Mouse (Mus musculus): ENCODE measurements around the gene Steap1. TPM values are rescaled to one million over a fixed set of nuclear protein-coding genes. Genes with fewer than 3 reads are reported as not detected.

Gene Steap1
- polyA plus RNA-seq, 1 experiment from 2014 or later = 1.6 TPM

DNA sequence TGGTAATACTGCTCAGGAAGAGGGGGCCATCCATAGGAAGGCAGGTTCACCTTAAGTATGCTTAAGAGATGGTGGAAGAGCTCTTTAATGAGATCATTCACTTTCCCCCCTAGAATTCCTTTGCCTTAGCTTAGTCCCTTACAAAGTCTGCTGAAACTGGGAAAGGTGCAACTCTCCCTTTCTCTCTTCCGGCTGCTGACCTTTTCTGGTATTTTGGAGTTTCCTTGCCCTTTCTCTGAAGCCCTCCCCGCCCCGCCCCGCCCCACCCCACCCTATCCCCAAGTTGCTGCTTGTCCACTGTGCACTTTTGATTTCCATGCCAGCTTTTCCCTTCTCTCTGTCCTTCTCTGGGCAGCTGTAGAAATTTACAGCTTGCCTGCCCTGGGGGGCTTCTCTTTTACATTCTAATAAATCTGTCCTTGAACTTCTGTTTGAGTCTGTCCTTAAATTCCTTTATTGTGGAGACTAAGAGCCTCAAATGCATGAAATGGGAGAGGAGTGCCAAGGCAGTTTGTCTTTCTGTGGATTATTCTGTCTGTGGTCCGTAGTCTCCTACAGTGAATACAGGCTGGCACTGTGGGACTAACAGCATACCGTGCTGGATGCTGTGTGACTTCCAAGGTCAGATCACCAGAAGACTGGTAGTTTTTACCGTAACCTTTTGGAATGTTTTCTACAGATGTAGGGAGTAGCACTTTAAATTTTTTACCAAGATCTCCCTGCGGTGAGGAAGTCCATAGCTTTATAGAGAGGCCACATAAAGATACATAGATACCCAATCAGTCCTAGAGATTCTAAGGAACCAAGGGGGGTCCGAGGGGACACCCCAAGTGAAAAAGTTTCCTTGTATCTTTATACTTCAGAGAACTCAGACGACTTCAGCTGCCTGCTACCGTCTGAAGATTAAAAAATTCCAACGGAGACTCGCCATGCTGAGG, 41.5 kb downstream of the Steap1 start:
- no peak overlapping the region for H3K27ac ChIP-seq (replicated peaks)
- no peak overlapping the region for H3K4me2 ChIP-seq
- no peak overlapping the region for H3K4me3 ChIP-seq
- no peaks in the 10 kb centered on the region for H3K27me3 ChIP-seq
- peak; percentile 75; the same call in 1 of the 2 replicates for ATAC-seq (ENCODE audit: low read depth)
- 38% methylated on average over 13 of the region's 13 CpGs for WGBS
- no peaks in the 10 kb centered on the region for H3K36me3 ChIP-seq
- peaks cover 7% of the 10 kb centered on the region; the same call in 1 of the 2 replicates for H3K4me1 ChIP-seq (replicated peaks)
- no peak overlapping the region for H3K9ac ChIP-seq
- no peaks in the 10 kb centered on the region for H3K9me3 ChIP-seq

DNA sequence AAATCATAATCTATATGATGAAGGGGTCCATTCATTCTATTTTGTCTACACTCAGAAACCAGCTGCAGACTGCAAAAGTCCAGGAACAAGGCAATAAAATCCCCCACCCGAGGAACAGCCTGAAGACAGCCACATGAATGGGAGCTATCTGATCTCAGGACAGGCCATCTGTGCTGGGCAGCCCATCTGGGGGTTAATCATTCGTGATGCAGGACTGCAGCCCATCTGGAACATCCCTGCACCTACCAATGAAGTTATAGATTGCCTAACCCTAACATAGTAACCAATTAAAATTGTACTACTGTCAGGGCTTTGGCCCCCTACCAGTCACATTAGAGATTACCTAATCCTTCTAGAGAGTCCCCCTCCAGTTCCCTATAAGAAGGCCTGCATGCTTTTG, 44.1 kb downstream of the Steap1 start:
- Histone ChIP-seq H3K36me3 (no peaks in the 10 kb centered on the region), H3K4me1 (replicated peaks) (peaks cover 7% of the 10 kb centered on the region; the same call in 1 of the 2 replicates), H3K27me3 (no peaks in the 10 kb centered on the region), H3K9ac (no peak overlapping the region), H3K9me3 (no peaks in the 10 kb centered on the region), H3K27ac (replicated peaks) (no peak overlapping the region), H3K4me2 (no peak overlapping the region), H3K4me3 (no peak overlapping the region)
- no peak for ATAC-seq (ENCODE audit: low read depth)
- WGBS = 14% methylated on average over 2 of the region's 2 CpGs

DNA sequence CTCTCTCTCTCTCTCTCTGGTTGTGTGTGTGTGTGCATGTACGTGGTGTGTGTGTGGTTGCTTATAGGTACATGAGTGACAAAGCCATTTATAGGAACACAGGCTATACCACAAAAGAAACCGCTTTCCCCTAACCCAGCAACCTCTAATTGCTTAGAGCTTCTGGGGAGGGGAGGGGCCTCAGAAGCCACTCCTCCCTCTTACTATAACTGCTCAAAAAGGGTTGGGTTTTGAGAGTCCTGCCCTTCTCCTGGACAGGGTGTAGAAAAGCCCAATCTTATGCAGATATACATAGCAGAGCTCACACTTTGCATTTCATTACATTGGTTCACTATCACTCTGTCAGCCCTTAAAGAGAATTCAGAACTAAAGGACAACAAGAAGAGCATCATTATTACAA, 48.7 kb downstream of the Steap1 start:
- no peak for ATAC-seq (ENCODE audit: low read depth)
- no peak overlapping the region for H3K9ac ChIP-seq
- no peak overlapping the region for H3K27ac ChIP-seq (replicated peaks)
- no peaks in the 10 kb centered on the region for H3K9me3 ChIP-seq
- H3K4me1 ChIP-seq (replicated peaks) = no peaks in the 10 kb centered on the region
- no peak overlapping the region for H3K4me3 ChIP-seq
- H3K27me3 ChIP-seq = no peaks in the 10 kb centered on the region
- H3K36me3 ChIP-seq = no peaks in the 10 kb centered on the region
- H3K4me2 ChIP-seq = no peak overlapping the region
- 84% methylated on average over 2 of the region's 2 CpGs for WGBS

DNA sequence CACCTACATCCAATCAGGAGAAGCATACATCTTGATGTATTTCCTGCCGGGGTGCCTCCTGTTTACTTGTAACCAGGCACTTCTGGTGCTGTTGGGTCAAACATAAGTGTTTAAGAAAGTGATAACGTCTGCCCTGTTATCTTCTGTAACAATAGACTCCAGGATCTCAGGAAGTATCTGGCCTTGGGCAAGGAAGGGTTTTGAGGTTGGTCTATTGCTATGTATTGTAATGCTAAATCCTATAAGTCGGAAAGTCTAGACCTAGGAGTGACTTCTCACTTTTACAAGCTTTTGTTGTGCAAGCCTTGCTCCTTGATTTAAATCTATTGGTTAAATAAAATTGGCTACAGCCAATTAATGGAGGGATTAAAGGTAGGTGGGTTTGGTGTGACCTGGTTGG, 50.3 kb downstream of the Steap1 start:
- 78% methylated on average over 3 of the region's 3 CpGs for WGBS
- Histone ChIP-seq H3K27ac (replicated peaks) (no peak overlapping the region), H3K9ac (no peak overlapping the region), H3K4me3 (no peak overlapping the region), H3K27me3 (no peaks in the 10 kb centered on the region), H3K4me1 (replicated peaks) (peaks cover 3% of the 10 kb centered on the region; the same call in 1 of the 2 replicates), H3K4me2 (no peak overlapping the region), H3K9me3 (no peaks in the 10 kb centered on the region), H3K36me3 (no peaks in the 10 kb centered on the region)
- no peak for ATAC-seq (ENCODE audit: low read depth)

DNA sequence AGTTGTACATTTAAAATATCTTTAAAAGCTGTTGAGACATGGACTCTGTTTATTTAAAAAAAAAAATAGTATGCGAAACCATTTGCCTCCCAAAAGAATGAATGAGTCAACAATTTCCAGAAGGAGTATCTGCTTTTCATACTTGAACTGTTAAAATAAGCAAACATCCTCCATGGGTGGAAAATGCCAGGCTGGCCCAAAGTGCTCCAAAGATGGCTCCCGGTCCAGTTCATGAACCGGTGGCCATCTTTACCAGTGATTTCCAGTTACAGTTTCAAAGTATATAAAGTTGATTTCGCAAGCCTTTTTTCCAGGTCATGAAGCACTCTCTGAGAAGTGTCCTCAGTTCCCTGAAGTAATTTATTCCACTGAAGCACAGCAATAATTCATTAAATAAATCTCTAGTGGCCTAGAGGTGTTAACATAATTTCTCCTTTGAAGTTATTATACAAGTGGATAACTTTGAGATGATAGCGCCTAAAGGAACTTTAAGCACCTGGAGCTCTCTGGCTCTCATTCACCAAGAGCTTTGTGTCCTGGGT, 53.7 kb downstream of the Steap1 start:
- Histone ChIP-seq H3K36me3 (no peaks in the 10 kb centered on the region), H3K4me2 (no peak overlapping the region), H3K4me3 (no peak overlapping the region), H3K9me3 (no peaks in the 10 kb centered on the region), H3K27ac (replicated peaks) (no peak overlapping the region), H3K9ac (no peak overlapping the region), H3K4me1 (replicated peaks) (peaks cover 16% of the 10 kb centered on the region), H3K27me3 (peaks cover 8% of the 10 kb centered on the region; the same call in 1 of the 2 replicates)
- WGBS = 83% methylated on average over 5 of the region's 5 CpGs
- ATAC-seq (ENCODE audit: low read depth) = no peak

DNA sequence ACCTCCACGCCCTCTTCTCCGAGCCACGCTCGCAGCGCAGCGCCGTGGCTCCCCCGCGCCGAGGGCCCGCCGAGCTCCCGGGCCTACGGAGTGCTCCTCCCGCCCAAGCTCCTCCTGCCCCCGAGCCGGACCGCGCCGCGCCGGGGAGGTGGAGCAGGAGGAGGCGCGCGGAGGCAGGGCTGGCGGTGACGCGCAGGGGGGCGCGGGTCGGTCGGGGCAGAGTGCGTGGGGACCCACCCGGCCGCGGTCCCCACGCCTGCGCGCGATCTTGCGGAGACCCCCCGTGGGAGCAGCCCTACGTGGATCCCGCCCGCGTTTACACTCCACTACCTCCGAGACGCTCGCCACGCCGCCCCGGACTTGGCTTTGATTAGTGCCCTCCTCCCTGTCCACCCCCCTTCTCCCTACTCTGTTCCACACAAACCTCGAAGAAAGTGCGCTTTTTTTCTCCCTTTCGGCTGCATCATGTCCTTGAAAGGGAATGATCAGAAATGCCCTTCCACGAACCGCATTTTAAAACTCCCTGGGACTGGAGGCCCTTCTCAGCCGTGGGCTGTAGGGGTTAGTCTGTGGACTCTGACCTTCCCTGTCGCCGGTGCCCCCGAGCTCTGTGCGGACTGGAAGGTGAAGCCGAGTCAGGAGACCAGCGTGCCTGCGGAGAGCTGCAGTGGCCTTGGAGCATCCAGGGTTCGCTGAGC, 55.0 kb downstream of the Steap1 start, which contains the start of gene Steap2:
Gene Steap2, minus strand, starts transcription at position 623 of the 698 bp plus-strand sequence.
- WGBS = under 1% methylated on average over 63 of the region's 66 CpGs
- peak within 1 kb of the TSS; percentile 93 for H3K4me2 ChIP-seq
- no peaks in the 10 kb centered on the region for H3K9me3 ChIP-seq
- H3K4me1 ChIP-seq (replicated peaks) = peaks cover 16% of the 10 kb centered on the region
- H3K27me3 ChIP-seq = peaks cover 8% of the 10 kb centered on the region; the same call in 1 of the 2 replicates
- H3K36me3 ChIP-seq = no peaks in the 10 kb centered on the region
- H3K9ac ChIP-seq = peak within 1 kb of the TSS; percentile 90
- ATAC-seq (ENCODE audit: low read depth) = peak; percentile 93
- peak within 1 kb of the TSS; percentile 78 for H3K4me3 ChIP-seq
- H3K27ac ChIP-seq (replicated peaks) = 0 out of 2 replicates have a peak within 1 kb of the TSS, but pooled peaks have one; percentile 38

DNA sequence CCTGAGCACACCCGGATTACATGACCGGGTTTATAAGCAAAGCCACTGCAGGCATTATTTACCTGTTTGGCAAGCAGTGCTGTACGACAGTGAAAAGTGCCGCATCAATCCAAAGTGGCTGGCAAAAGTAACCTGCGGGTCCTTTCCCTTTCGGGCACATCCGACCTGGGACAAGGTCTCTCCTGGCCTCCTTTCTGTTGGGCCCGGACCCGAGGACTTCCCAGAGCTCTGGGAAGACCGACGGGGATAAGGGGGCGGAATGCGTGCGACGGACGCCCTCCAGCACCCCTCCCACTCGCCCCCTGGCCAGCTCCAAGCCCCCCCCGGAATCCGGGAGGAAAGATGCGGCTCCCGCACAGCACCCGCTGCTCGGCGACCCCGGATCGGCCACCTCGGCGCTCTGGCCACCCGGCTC, 55.6 kb downstream of the Steap1 start:
- no peaks in the 10 kb centered on the region for H3K9me3 ChIP-seq
- ATAC-seq (ENCODE audit: low read depth) = peak; percentile 76
- peak overlapping the region; percentile 78 for H3K4me3 ChIP-seq
- H3K27me3 ChIP-seq = peaks cover 8% of the 10 kb centered on the region; the same call in 1 of the 2 replicates
- under 1% methylated on average over 29 of the region's 29 CpGs for WGBS
- H3K36me3 ChIP-seq = no peaks in the 10 kb centered on the region
- peak overlapping the region; percentile 90 for H3K9ac ChIP-seq
- peaks cover 16% of the 10 kb centered on the region for H3K4me1 ChIP-seq (replicated peaks)
- 0 out of 2 replicates have a peak overlapping the region, but pooled peaks have one; percentile 38 for H3K27ac ChIP-seq (replicated peaks)
- peak overlapping the region; percentile 93 for H3K4me2 ChIP-seq

DNA sequence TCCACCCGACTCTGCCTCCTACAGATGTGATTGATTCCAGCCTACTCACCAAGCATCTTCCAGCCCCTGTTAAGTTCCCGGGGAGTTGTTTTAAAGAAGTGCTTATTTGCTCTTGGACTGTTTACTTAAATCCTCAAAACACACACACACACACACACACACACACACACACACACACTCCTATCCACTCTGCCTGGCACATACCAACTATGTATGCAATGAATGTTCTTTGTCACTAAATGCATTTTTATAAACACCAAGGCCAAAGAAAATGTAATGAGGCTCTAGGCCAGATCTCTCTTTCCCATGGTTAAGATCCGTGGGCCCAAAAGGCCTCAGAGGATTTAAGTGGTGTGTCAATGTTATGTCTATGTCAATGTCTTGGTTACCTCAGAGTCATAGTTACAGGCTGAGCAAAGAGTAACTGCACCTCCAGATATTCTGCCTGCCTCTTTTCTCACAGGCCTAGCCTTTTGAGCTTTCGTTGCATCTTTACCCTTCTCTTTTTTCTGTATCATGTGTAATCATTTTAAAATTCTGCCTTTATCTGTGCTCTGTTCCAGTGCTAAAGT, 56.9 kb downstream of the Steap1 start:
- H3K9ac ChIP-seq = no peak overlapping the region
- 67% methylated on average over 4 of the region's 4 CpGs for WGBS
- H3K27me3 ChIP-seq = peaks cover 8% of the 10 kb centered on the region; the same call in 1 of the 2 replicates
- H3K4me3 ChIP-seq = no peak overlapping the region
- H3K4me1 ChIP-seq (replicated peaks) = peaks cover 16% of the 10 kb centered on the region
- no peak for ATAC-seq (ENCODE audit: low read depth)
- no peaks in the 10 kb centered on the region for H3K36me3 ChIP-seq
- no peaks in the 10 kb centered on the region for H3K9me3 ChIP-seq
- H3K4me2 ChIP-seq = no peak overlapping the region; the same call in 1 of the 2 replicates
- H3K27ac ChIP-seq (replicated peaks) = no peak overlapping the region

DNA sequence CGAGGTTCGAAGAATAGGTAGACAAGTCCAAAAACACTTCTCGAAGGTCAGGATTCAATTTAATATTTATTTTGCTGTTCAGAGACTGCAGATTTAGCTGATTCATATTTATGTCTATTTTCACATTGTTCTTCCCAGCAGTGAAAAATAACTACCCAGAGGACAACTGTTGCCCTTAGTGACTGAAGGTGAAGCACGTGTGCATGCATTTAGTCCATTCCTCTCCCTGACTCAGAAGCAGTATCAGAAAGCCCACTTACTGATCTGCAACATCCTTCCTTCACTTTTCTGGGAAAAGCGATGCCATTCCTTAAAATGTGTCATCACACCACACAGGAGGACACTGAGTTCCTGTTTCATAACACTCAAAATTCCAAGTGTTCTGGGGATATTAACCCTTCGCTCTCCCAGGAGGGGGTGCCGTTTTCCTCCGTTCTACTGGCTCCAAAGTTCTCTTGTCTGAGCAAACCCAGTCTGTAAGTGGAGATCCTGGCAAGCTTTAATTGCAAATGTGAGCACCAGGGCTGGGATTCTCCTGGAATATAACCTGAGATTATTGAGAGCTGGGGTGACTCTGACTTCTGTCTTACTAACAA, 60.1 kb downstream of the Steap1 start:
- H3K4me2 ChIP-seq = no peak overlapping the region
- H3K9ac ChIP-seq = no peak overlapping the region
- no peak overlapping the region for H3K27ac ChIP-seq (replicated peaks)
- H3K9me3 ChIP-seq = no peaks in the 10 kb centered on the region
- H3K36me3 ChIP-seq = no peaks in the 10 kb centered on the region
- H3K4me3 ChIP-seq = no peak overlapping the region
- WGBS = 77% methylated on average over 8 of the region's 8 CpGs
- H3K27me3 ChIP-seq = peaks cover 8% of the 10 kb centered on the region; the same call in 1 of the 2 replicates
- ATAC-seq (ENCODE audit: low read depth) = no peak
- peaks cover 14% of the 10 kb centered on the region for H3K4me1 ChIP-seq (replicated peaks)

DNA sequence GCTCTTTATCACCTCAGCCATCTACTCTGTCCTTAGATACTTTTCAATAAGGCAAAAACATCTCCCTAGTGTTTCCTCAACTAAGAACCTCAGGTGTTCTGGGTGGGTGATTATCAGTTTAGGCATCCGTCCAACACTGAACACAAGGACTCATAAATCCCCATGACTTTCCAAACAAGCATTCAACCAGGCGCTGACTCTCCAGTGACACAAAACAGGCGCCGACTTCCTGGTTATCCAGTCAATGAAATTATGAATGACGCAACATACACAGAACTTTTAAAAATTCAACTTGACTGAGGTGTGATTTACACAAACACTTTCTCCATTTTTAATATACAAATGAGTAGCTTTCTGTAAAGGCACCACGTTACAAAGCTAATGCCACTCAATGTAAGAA, 60.9 kb downstream of the Steap1 start:
- no peaks in the 10 kb centered on the region for H3K9me3 ChIP-seq
- no peaks in the 10 kb centered on the region for H3K36me3 ChIP-seq
- no peak overlapping the region for H3K4me2 ChIP-seq
- peaks cover 10% of the 10 kb centered on the region for H3K4me1 ChIP-seq (replicated peaks)
- no peak overlapping the region for H3K27ac ChIP-seq (replicated peaks)
- H3K9ac ChIP-seq = no peak overlapping the region
- peaks cover 8% of the 10 kb centered on the region; the same call in 1 of the 2 replicates for H3K27me3 ChIP-seq
- ATAC-seq (ENCODE audit: low read depth) = no peak
- WGBS = 63% methylated on average over 6 of the region's 6 CpGs
- no peak overlapping the region for H3K4me3 ChIP-seq

DNA sequence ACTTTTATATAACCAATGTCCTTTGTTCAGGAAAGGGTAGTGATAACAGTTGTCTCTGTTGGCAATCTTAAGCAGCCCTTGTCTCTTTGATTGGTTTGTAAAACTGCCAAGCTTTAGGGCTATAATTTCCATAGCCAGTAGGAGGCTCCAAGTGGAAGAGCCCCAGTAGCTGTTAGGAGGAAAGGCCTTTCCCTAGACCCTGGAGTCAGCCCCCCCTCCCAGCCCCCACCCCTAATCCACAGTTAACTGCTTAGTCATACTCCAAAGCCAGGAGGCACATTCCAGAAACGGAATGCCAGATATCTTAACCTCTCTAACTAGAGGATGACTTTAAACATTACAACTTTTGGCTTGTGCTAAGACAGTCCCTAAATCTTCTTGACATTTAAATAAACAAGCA, 62.2 kb downstream of the Steap1 start:
- Histone ChIP-seq H3K9ac (no peak overlapping the region), H3K4me1 (replicated peaks) (no peaks in the 10 kb centered on the region), H3K4me2 (no peak overlapping the region), H3K36me3 (no peaks in the 10 kb centered on the region), H3K9me3 (no peaks in the 10 kb centered on the region), H3K27me3 (peaks cover 4% of the 10 kb centered on the region; the same call in 1 of the 2 replicates), H3K27ac (replicated peaks) (no peak overlapping the region), H3K4me3 (no peak overlapping the region)
- WGBS = 18% methylated on average over 1 of the region's 1 CpGs
- ATAC-seq (ENCODE audit: low read depth) = no peak

All from neural tube, embryonic 13.5 days (tissue).